Mouse (Mus musculus): Measurements from ENCODE around the gene Dip2b.
"Not testable (repeated sequence)": the region's sequence is repeated elsewhere in the genome, so short reads cannot be mapped to it uniquely, and the experiment has no call there.

Dip2b gene

DNA sequence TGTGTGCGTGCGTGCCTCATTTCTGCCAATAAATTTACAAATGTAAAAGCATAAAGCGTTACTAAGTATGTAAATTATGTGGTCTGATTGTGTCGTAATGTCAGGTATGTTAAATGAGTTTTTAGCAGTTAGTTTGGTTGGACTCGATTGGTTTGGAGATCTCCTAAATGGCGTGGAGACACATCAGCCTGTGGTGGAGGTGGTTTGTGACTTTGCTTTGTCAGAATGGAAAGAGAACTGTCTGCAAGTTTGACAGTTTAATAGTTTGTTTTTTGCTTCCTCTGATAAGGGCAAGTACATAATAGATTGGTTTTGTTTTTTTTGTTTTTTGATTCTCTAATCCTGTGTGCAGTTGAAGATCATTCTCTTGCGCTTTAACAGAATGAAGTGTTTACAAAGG, 221.9 kb downstream of the Dip2b start:
- not testable (repeated sequence) for DNase-seq (ENCODE audit: low spot score)

GRCm38 (mm10) chr15:100263246-100263905, 224.9 kb downstream of the Dip2b start:
- DNase-seq (ENCODE audit: low spot score): peak; percentile 21

GRCm38 (mm10) chr15:100265586-100266325, 227.3 kb downstream of the Dip2b start:
- DNase-seq (ENCODE audit: low spot score): no peak

- DNase-seq (ENCODE audit: low spot score): no peak
These were observed 230.5 kb downstream of the Dip2b start for GRCm38 (mm10) chr15:100268916-100269315.

Data from lung, postnatal 25 days (tissue).